Mouse (Mus musculus): ENCODE data around the gene Atp1a3.

The Atp1a3 gene

GRCm38 (mm10) chr7:24964288-24964687, 41.5 kb downstream of the Atp1a3 start:
- no peak for DNase-seq

GRCm38 (mm10) chr7:24955226-24955625, 50.5 kb downstream of the Atp1a3 start:
- no peak for DNase-seq

DNA sequence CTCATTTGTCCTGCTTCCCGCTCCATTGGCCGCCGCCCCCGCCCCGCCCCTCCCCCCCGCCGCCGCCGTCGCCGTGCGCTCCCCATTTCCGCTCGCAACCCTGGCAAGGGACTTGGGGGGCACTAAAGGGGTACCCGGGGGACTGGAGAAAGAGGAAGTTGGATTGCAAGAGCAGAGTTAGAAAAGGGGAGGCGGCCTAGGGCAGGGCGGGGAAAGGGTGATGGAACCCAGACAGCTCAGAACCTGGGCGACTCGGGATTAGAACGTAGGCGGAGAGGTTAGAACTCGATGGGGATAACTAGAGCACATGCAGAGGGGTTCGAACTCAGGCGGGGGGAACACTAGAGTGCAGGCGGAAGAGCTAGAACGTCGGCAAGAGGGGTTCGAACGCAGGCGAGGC, 51.3 kb downstream of the Atp1a3 start:
- no peak for DNase-seq

DNA sequence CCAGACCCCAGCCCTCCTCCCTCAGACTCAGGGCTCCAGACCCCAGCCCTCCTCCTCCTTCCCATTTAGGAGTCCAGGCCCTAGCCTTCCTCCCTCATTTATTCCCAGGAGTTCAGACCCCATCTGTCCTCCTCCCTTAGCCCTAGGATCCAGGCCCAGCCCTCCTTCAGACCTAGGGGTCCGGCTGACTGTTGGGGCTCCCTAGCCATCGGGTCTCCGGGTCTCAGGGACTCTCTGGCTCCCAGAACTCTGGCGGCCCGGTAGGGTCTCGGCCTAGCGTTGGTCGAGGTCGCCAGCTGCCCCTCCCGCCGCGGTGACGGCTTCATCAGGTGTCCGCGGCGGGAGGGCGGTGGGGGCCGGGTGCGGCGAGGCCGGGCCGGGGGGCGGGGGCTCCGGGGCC, 51.8 kb downstream of the Atp1a3 start:
- no peak for DNase-seq

- peak; percentile 64 for DNase-seq
Observed at GRCm38 (mm10) chr7:24949958-24950623, 55.7 kb downstream of the Atp1a3 start.

GRCm38 (mm10) chr7:24948774-24949173, 57.0 kb downstream of the Atp1a3 start:
- DNase-seq, result no peak

DNA sequence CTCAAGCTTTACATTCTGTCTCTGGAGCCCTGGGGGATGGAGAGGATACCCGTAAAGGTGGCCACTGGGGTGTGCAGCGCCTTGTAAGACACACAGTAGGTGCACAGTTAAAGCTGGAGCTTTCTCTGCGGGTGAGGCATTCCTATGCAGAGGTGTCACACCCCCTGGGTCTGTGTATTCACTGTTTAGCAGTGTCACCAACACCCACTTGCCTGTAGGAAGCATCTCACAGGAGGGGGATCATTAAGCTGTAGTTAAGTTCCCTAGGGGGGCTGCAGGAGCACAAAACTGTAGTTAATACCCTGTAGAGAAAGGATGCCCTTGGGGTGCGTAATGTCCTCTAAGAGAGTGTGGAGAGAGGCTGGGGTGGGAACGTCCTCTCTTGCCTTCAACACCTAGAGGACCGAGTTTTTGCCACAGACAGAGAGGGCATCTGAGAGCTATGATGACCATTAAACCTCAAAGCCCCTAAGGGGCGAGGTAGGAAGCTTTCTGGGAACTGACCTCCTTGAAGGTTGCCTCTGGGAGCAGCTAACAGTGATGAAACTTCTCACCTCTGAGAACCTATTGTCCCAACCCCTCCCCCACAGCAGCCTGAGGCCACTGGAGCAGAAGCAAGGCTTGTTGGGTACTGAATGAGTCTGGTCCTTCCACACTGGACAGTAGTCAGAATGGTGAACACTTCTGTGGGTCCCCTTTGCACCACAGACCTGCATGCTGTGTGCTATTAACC, 58.3 kb downstream of the Atp1a3 start:
- DNase-seq, result no peak

DNA sequence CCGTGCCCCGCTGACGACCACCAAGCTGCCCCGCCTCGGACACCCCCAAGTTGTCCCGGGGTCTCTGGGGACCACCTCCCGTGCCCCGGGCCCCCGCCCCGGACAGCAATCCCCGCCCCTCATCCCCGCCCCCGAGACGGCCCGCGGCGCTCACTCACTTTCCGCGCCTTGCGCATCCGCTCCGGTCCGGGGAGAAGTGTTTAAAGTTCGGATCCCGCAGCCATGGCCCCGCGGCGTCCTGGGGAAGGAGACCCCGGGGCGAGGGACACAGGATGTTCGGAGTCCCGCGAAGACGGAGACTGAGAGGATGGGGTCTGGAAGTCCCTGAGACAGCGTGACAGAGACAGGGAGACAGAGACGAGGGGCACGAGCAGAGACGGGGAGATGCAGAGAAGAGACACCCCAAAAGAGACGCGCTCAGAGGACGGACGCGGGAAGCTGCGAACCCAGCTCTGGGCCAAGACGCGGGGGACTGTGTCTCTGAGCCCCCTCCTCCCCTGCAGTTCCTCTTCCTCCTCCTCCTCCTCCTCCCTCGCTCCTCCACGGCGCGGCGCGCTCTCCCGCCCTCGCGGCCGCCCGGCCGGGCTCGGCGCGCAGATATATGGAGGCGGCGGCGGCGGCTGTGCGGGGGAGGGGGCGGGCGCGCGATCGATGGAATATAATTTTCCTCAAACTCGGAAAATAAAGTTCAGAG, 61.4 kb downstream of the Atp1a3 start, which contains the start of gene Gm4881:
Gm4881 (minus strand) TSS at position 238 of the 694 bp plus-strand sequence.
- no peak for DNase-seq

GRCm38 (mm10) chr7:24943641-24944040, 62.1 kb downstream of the Atp1a3 start:
- no peak for DNase-seq

DNA sequence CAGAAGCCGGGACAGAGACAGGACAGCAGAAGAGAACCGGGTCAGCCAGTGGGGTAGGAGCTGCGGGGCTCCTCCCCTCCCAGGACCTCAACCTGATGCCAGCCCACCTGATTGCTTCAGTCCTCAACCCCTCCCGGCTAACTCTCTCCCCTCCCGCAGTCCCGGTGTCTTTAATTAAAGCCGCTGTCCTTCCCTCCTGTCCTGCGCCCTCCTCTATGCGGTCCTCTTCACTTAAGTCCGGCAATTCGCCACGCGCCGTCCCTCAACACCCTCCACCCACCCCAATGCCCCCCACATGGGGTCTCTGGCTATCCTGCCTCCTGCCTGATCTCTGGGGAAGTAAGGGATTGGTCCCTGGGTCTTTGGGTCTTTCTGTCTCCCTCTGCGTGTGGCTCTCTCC, 74.1 kb downstream of the Atp1a3 start:
- no peak for DNase-seq

- no peak for DNase-seq
Observed at GRCm38 (mm10) chr7:24930475-24930874, 75.3 kb downstream of the Atp1a3 start.

Data from cerebellum, adult 9-11 months (tissue).